Comparison of ENCODE assay signal across 19 mouse cellular contexts in the genomic region with DNA sequence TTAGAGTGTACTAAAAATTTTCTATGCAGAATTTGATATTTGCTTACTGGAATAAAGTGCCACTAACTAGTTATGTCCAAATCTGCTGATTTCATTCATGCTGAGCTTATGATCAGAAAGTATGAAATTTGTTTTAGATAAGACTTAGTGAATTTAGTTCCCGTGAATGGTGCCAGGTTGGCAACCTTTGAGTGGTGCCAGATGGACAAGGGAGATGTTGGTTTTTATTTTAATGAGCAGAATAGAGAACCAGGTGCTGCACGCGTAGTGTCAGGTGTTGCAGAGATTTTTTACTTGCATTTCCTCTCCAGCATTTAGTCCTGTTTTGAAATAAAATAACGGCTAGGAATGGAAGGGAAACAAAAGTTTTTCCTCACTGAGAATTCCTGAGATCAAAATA. TPM values are rescaled to one million over a fixed set of nuclear protein-coding genes. Genes with fewer than 3 reads are reported as not detected.
DNase-seq lines count a peak whose midpoint lies in the region; ATAC-seq and TF ChIP-seq lines count a peak whose summit lies in the region.
"Had no signal": no experiment of that assay in that cellular context is flagged by ENCODE, and none has a peak within 500 bp of the region (broad histone marks: within the 10 kb centered on the region; RNA-seq: fewer than 3 reads in every experiment).

No protein-coding gene starts in this region.

- ATAC-seq in inflammation-experienced regulatory T-cells, adult 6 months = no peak
- ATAC-seq: activated CD4-positive, CD25-positive, alpha-beta regulatory T cell, adult 4 months; forebrain, embryonic 13.5 days; forebrain, postnatal 0 days; Patski had no signal

- WGBS in heart, adult 2 months = 76% methylated on average over 4 of the region's 4 CpGs

- H3K9ac ChIP-seq in heart, adult 2 months (ENCODE audit: low read depth, low read length) = no peak overlapping the region
- H3K9ac ChIP-seq: forebrain, embryonic 13.5 days; forebrain, postnatal 0 days; hindbrain, embryonic 15.5 days had no signal

- H3K79me2 ChIP-seq in heart, adult 2 months (replicated peaks; ENCODE audit: control insufficient read depth, insufficient read depth, low read length) = no peaks in the 10 kb centered on the region

- no peak for TF ChIP-seq CTCF in heart, adult 2 months (IDR thresholded peaks at IDR 0.05)

- H3K4me3 ChIP-seq in heart, adult 2 months = no peak overlapping the region
- H3K4me3 ChIP-seq: embryonic facial prominence, embryonic 10.5 days; forebrain, embryonic 13.5 days; hindbrain, embryonic 15.5 days had no signal

- no peak for TF ChIP-seq POLR2A in heart, adult 2 months (IDR thresholded peaks at IDR 0.05; ENCODE audit: insufficient read depth, low read depth, low read length)

- intact Hi-C loops in left cerebral cortex, postnatal 4 days (cut with DNase I) = no loop called here
- intact Hi-C loops in left cerebral cortex, postnatal 10 days (cut with DNase I) = no loop called here
- intact Hi-C loops in heart, adult 2 months (cut with DNase I) = no loop called here

- H3K27ac ChIP-seq in heart, adult 2 months = no peak overlapping the region
- H3K27ac ChIP-seq: embryonic facial prominence, embryonic 10.5 days; forebrain, embryonic 13.5 days; hindbrain, embryonic 15.5 days had no signal

- H3K4me1 ChIP-seq in heart, adult 2 months (ENCODE audit: control insufficient read depth, insufficient read depth, low read length) = no peaks in the 10 kb centered on the region
- H3K4me1 ChIP-seq: embryonic facial prominence, embryonic 10.5 days; forebrain, embryonic 13.5 days; hindbrain, embryonic 15.5 days had no signal

- TF ChIP-seq EP300 in heart, adult 2 months (IDR thresholded peaks at IDR 0.05; ENCODE audit: insufficient read depth, low read depth, low read length) = no peak

- peak; percentile 15 for DNase-seq in left cerebral cortex, postnatal 4 days
- no peak for DNase-seq in left cerebral cortex, postnatal 10 days (ENCODE audit: extremely low spot score in 1 of 2, low spot score in 2 of 2)
- DNase-seq in cerebellum, adult 8-10 months = peak; percentile 41
- DNase-seq in cerebellum, postnatal 14 days = peak; percentile 68 to 79
- no peak for DNase-seq in frontal cortex, postnatal 10 days (ENCODE audit: low spot score in 2 of 2)
- no peak for DNase-seq in heart, adult 2 months
- DNase-seq: adrenal gland, postnatal 14 days; forebrain, postnatal 0 days; gastrocnemius, postnatal 36 days; heart, adult 11 months; kidney, adult 11 months; kidney, adult 9 months had no signal

- H3K27me3 ChIP-seq in heart, adult 2 months (ENCODE audit: control insufficient read depth, insufficient read depth, low read length) = no peaks in the 10 kb centered on the region
- H3K27me3 ChIP-seq: CH12.LX; forebrain, embryonic 13.5 days; hindbrain, embryonic 15.5 days; Patski had no signal

- no peaks in the 10 kb centered on the region for H3K36me3 ChIP-seq in heart, adult 2 months (ENCODE audit: control insufficient read depth, insufficient read depth, low read length)
- H3K36me3 ChIP-seq: embryonic facial prominence, embryonic 10.5 days; hindbrain, embryonic 15.5 days had no signal

RNA-seq across cellular contexts. Expression of a gene that starts 27.6 kb away (rescaled TPM):
- 100 to 1,000 TPM; 122 to 129 TPM for total RNA-seq in left cerebral cortex, postnatal 4 days (2021)
- total RNA-seq in left cerebral cortex, postnatal 10 days (2021) = 10 to 100 TPM; 76.7 to 80.9 TPM
- polyA plus RNA-seq in inflammation-experienced regulatory T-cells, adult 6 months (2017; shearing (Covaris generic)) = not detected
- under 1 TPM; 0.11 to 0.18 TPM for total RNA-seq in heart, adult 2 months (2021)
- polyA plus RNA-seq in heart, adult 2 months (2012; rRNA removed) = 0.18 and 0.41 TPM in 2 replicates
- total RNA-seq: gastrocnemius, postnatal 36 days had no signal
- polyA plus RNA-seq: activated CD4-positive, CD25-positive, alpha-beta regulatory T cell, adult 4 months had no signal

RNA-seq across cellular contexts. Expression of a gene that starts 59.2 kb away (rescaled TPM):
- 10 to 100 TPM; 56.7 to 62.7 TPM for total RNA-seq in left cerebral cortex, postnatal 4 days (2021)
- 10 to 100 TPM; 53.4 to 63.5 TPM for total RNA-seq in left cerebral cortex, postnatal 10 days (2021)
- 100 to 1,000 TPM in 2 of 3 experiments, 10 to 100 TPM in 1; 81.5 to 107 (median 104) TPM for polyA plus RNA-seq in inflammation-experienced regulatory T-cells, adult 6 months (2017; shearing (Covaris generic))
- total RNA-seq in heart, adult 2 months (2021) = 10 to 100 TPM; 40.5 to 45.9 TPM
- 36.5 and 83.3 TPM in 2 replicates for polyA plus RNA-seq in heart, adult 2 months (2012; rRNA removed)

Comparison
In these comparisons a context has a peak if more than half of its experiments do, and no peak if none do; other contexts are left out.
1. DNase-seq: peak in left cerebral cortex, postnatal 4 days (single experiment), cerebellum, adult 8-10 months (single experiment) and cerebellum, postnatal 14 days (2 of 2); none in left cerebral cortex, postnatal 10 days (0 of 2), frontal cortex, postnatal 10 days (0 of 2) and heart, adult 2 months (0 of 2).
2. RNA of a gene that starts 27.6 kb away (total RNA-seq): 122 to 129 TPM in left cerebral cortex, postnatal 4 days and 76.7 to 80.9 TPM in left cerebral cortex, postnatal 10 days; 0.11 to 0.18 TPM in heart, adult 2 months; every median in the first group is over 10 times any median in the second.